Mouse (Mus musculus): ENCODE measurements at regions not wholly inside any gene's neighbourhood (a gene's known extent, or its start where the extent isn't known, plus 50 kb on each side); places are given as distances from the start of the nearest gene placed in this dataset.

GRCm38 (mm10) chr3:106879994-106880393 is 53.9 kb upstream of the Olfr266 start:
- H3K36me3 ChIP-seq, result no peaks in the 10 kb centered on the region
- H3K9me3 ChIP-seq, result no peaks in the 10 kb centered on the region
- H3K27ac ChIP-seq (replicated peaks), result no peak overlapping the region
- H3K27me3 ChIP-seq, result no peaks in the 10 kb centered on the region
- no peak overlapping the region for H3K4me2 ChIP-seq
- no peaks in the 10 kb centered on the region for H3K4me1 ChIP-seq (replicated peaks)
- ATAC-seq (ENCODE audit: low FRiP score, low read depth), result no peak
- H3K4me3 ChIP-seq, result no peak overlapping the region
- H3K9ac ChIP-seq, result no peak overlapping the region

- Histone ChIP-seq H3K4me3 (no peak overlapping the region), H3K4me2 (no peak overlapping the region), H3K27ac (replicated peaks) (no peak overlapping the region), H3K4me1 (replicated peaks) (no peaks in the 10 kb centered on the region), H3K27me3 (no peaks in the 10 kb centered on the region), H3K36me3 (no peaks in the 10 kb centered on the region), H3K9ac (no peak overlapping the region), H3K9me3 (no peaks in the 10 kb centered on the region)
- 30% methylated on average over 2 of the region's 2 CpGs for WGBS
- no peak for ATAC-seq (ENCODE audit: low FRiP score, low read depth)
Observed at GRCm38 (mm10) chr3:106903198-106903597, 77.1 kb upstream of the Olfr266 start.

GRCm38 (mm10) chr3:106906668-106907067 is 80.6 kb upstream of the Olfr266 start:
- no peaks in the 10 kb centered on the region for H3K4me1 ChIP-seq (replicated peaks)
- no peaks in the 10 kb centered on the region for H3K9me3 ChIP-seq
- no peak overlapping the region for H3K27ac ChIP-seq (replicated peaks)
- ATAC-seq (ENCODE audit: low FRiP score, low read depth), result no peak
- no peak overlapping the region for H3K9ac ChIP-seq
- 73% methylated on average over 3 of the region's 3 CpGs for WGBS
- no peak overlapping the region for H3K4me2 ChIP-seq
- H3K36me3 ChIP-seq, result no peaks in the 10 kb centered on the region
- H3K4me3 ChIP-seq, result no peak overlapping the region
- no peaks in the 10 kb centered on the region for H3K27me3 ChIP-seq

GRCm38 (mm10) chr3:106936067-106936466 is 99.9 kb upstream of the Kcna3 start:
- H3K9me3 ChIP-seq, result no peaks in the 10 kb centered on the region
- no peaks in the 10 kb centered on the region for H3K36me3 ChIP-seq
- H3K9ac ChIP-seq, result no peak overlapping the region
- no peaks in the 10 kb centered on the region for H3K4me1 ChIP-seq (replicated peaks)
- H3K4me2 ChIP-seq, result no peak overlapping the region
- H3K27me3 ChIP-seq, result no peaks in the 10 kb centered on the region
- H3K27ac ChIP-seq (replicated peaks), result no peak overlapping the region
- H3K4me3 ChIP-seq, result no peak overlapping the region
- ATAC-seq (ENCODE audit: low FRiP score, low read depth), result no peak

GRCm38 (mm10) chr3:106940095-106940494 is 95.9 kb upstream of the Kcna3 start:
- Histone ChIP-seq H3K9ac (no peak overlapping the region), H3K27ac (replicated peaks) (no peak overlapping the region), H3K36me3 (no peaks in the 10 kb centered on the region), H3K27me3 (no peaks in the 10 kb centered on the region), H3K9me3 (no peaks in the 10 kb centered on the region), H3K4me3 (no peak overlapping the region), H3K4me2 (no peak overlapping the region), H3K4me1 (replicated peaks) (no peaks in the 10 kb centered on the region)
- ATAC-seq (ENCODE audit: low FRiP score, low read depth), result no peak
- 65% methylated on average over 3 of the region's 3 CpGs for WGBS

GRCm38 (mm10) chr3:106955555-106956446 is 80.2 kb upstream of the Kcna3 start:
- peak; percentile 74 for ATAC-seq (ENCODE audit: low FRiP score, low read depth)
- Histone ChIP-seq H3K27ac (replicated peaks) (peak overlapping the region; percentile 15), H3K4me2 (no peak overlapping the region)

GRCm38 (mm10) chr3:106957162-106957895 is 78.6 kb upstream of the Kcna3 start:
- peaks cover 19% of the 10 kb centered on the region for H3K4me1 ChIP-seq (replicated peaks)

More at GRCm38 (mm10) chr3:106955555-106956446, 80.2 kb upstream of the Kcna3 start:
- no peaks in the 10 kb centered on the region for H3K36me3 ChIP-seq
- no peak overlapping the region for H3K4me3 ChIP-seq
- H3K9me3 ChIP-seq, result no peaks in the 10 kb centered on the region
- H3K9ac ChIP-seq, result no peak overlapping the region
- peaks cover 19% of the 10 kb centered on the region for H3K4me1 ChIP-seq (replicated peaks)
- H3K27me3 ChIP-seq, result no peaks in the 10 kb centered on the region
- 8% methylated on average over 9 of the region's 9 CpGs for WGBS

GRCm38 (mm10) chr3:106958194-106958593 is 77.8 kb upstream of the Kcna3 start:
- H3K9me3 ChIP-seq, result no peaks in the 10 kb centered on the region
- H3K4me3 ChIP-seq, result no peak overlapping the region
- no peaks in the 10 kb centered on the region for H3K27me3 ChIP-seq
- peaks cover 19% of the 10 kb centered on the region for H3K4me1 ChIP-seq (replicated peaks)
- H3K27ac ChIP-seq (replicated peaks), result no peak overlapping the region
- H3K36me3 ChIP-seq, result no peaks in the 10 kb centered on the region
- no peak overlapping the region for H3K9ac ChIP-seq
- H3K4me2 ChIP-seq, result no peak overlapping the region
- no peak for ATAC-seq (ENCODE audit: low FRiP score, low read depth)
- WGBS, result 81% methylated on average over 2 of the region's 2 CpGs

More at GRCm38 (mm10) chr3:106957162-106957895, 78.6 kb upstream of the Kcna3 start:
- H3K4me3 ChIP-seq, result no peak overlapping the region
- no peak overlapping the region for H3K9ac ChIP-seq
- H3K27ac ChIP-seq (replicated peaks), result no peak overlapping the region
- H3K36me3 ChIP-seq, result no peaks in the 10 kb centered on the region
- no peaks in the 10 kb centered on the region for H3K27me3 ChIP-seq
- H3K4me2 ChIP-seq, result no peak overlapping the region
- WGBS, result 39% methylated on average over 7 of the region's 7 CpGs
- ATAC-seq (ENCODE audit: low FRiP score, low read depth), result peak; percentile 49; the same call in 1 of the 2 replicates
- no peaks in the 10 kb centered on the region for H3K9me3 ChIP-seq

GRCm38 (mm10) chr3:106960596-106960995 is 75.4 kb upstream of the Kcna3 start:
- Histone ChIP-seq H3K9me3 (no peaks in the 10 kb centered on the region), H3K27ac (replicated peaks) (no peak overlapping the region), H3K4me2 (no peak overlapping the region), H3K36me3 (no peaks in the 10 kb centered on the region), H3K27me3 (no peaks in the 10 kb centered on the region), H3K4me1 (replicated peaks) (peaks cover 10% of the 10 kb centered on the region; the same call in 1 of the 2 replicates), H3K9ac (no peak overlapping the region), H3K4me3 (no peak overlapping the region)
- 68% methylated on average over 1 of the region's 1 CpGs for WGBS
- no peak for ATAC-seq (ENCODE audit: low FRiP score, low read depth)

- H3K9me3 ChIP-seq, result no peaks in the 10 kb centered on the region
- no peaks in the 10 kb centered on the region for H3K36me3 ChIP-seq
- WGBS, result 46% methylated on average over 2 of the region's 2 CpGs
- H3K27me3 ChIP-seq, result no peaks in the 10 kb centered on the region
- H3K4me2 ChIP-seq, result no peak overlapping the region
- no peak overlapping the region for H3K9ac ChIP-seq
- H3K4me1 ChIP-seq (replicated peaks), result no peaks in the 10 kb centered on the region
- H3K4me3 ChIP-seq, result no peak overlapping the region
- no peak overlapping the region for H3K27ac ChIP-seq (replicated peaks)
- ATAC-seq (ENCODE audit: low FRiP score, low read depth), result no peak
Observed at GRCm38 (mm10) chr3:106962466-106962865, 73.5 kb upstream of the Kcna3 start.

- no peaks in the 10 kb centered on the region for H3K9me3 ChIP-seq
- no peaks in the 10 kb centered on the region for H3K27me3 ChIP-seq
- no peak overlapping the region for H3K4me2 ChIP-seq
- H3K4me1 ChIP-seq (replicated peaks), result no peaks in the 10 kb centered on the region
- no peak overlapping the region for H3K4me3 ChIP-seq
- H3K9ac ChIP-seq, result no peak overlapping the region
- no peaks in the 10 kb centered on the region for H3K36me3 ChIP-seq
- H3K27ac ChIP-seq (replicated peaks), result no peak overlapping the region
- no peak for ATAC-seq (ENCODE audit: low FRiP score, low read depth)
- 78% methylated on average over 2 of the region's 2 CpGs for whole genome bisulfite sequencing
Observed at GRCm38 (mm10) chr3:106966198-106966597, 69.8 kb upstream of the Kcna3 start.

GRCm38 (mm10) chr3:106967479-106967878 is 68.5 kb upstream of the Kcna3 start:
- no peaks in the 10 kb centered on the region for H3K27me3 ChIP-seq
- H3K27ac ChIP-seq (replicated peaks), result no peak overlapping the region
- H3K4me3 ChIP-seq, result no peak overlapping the region
- no peaks in the 10 kb centered on the region for H3K4me1 ChIP-seq (replicated peaks)
- no peaks in the 10 kb centered on the region for H3K9me3 ChIP-seq
- H3K4me2 ChIP-seq, result no peak overlapping the region
- WGBS, result 75% methylated on average over 1 of the region's 1 CpGs
- H3K9ac ChIP-seq, result no peak overlapping the region
- H3K36me3 ChIP-seq, result no peaks in the 10 kb centered on the region
- no peak for ATAC-seq (ENCODE audit: low FRiP score, low read depth)

Data from hindbrain, embryonic 15.5 days (tissue).